Mouse (Mus musculus): ENCODE measurements around the gene Col28a1. TPM values are rescaled to one million over a fixed set of nuclear protein-coding genes. Genes with fewer than 3 reads are reported as not detected.

The Col28a1 gene
- polyA plus RNA-seq, 1 experiment = not detected

GRCm38 (mm10) chr6:8067124-8067523 lies 125.3 kb downstream of the Col28a1 start:
- TF ChIP-seq POLR2A (IDR thresholded peaks at IDR 0.05; ENCODE audit: insufficient read depth, low read depth, low read length) = no peak
- TF ChIP-seq CTCF (IDR thresholded peaks at IDR 0.05; ENCODE audit: insufficient read depth, low read depth, low read length) = no peak
- Histone ChIP-seq H3K4me1 (ENCODE audit: control insufficient read depth, insufficient read depth, low read length) (no peaks in the 10 kb centered on the region), H3K4me3 (ENCODE audit: insufficient read depth, low read depth, low read length) (no peak overlapping the region), H3K27ac (ENCODE audit: insufficient read depth, low read depth, low read length) (no peak overlapping the region)
- WGBS = 91% methylated on average over 3 of the region's 3 CpGs

GRCm38 (mm10) chr6:8066208-8066607 lies 126.2 kb downstream of the Col28a1 start:
- WGBS = 65% methylated on average over 3 of the region's 3 CpGs
- no peak overlapping the region for H3K27ac ChIP-seq (ENCODE audit: insufficient read depth, low read depth, low read length)
- TF ChIP-seq CTCF (IDR thresholded peaks at IDR 0.05; ENCODE audit: insufficient read depth, low read depth, low read length) (no peak), POLR2A (IDR thresholded peaks at IDR 0.05; ENCODE audit: insufficient read depth, low read depth, low read length) (no peak)

GRCm38 (mm10) chr6:8059199-8059598 lies 133.2 kb downstream of the Col28a1 start:
- Histone ChIP-seq H3K4me3 (ENCODE audit: insufficient read depth, low read depth, low read length) (no peak overlapping the region), H3K4me1 (ENCODE audit: control insufficient read depth, insufficient read depth, low read length) (no peaks in the 10 kb centered on the region), H3K27ac (ENCODE audit: insufficient read depth, low read depth, low read length) (no peak overlapping the region)
- 89% methylated on average over 7 of the region's 7 CpGs for WGBS
- no peak for TF ChIP-seq POLR2A (IDR thresholded peaks at IDR 0.05; ENCODE audit: insufficient read depth, low read depth, low read length)
- no peak for TF ChIP-seq CTCF (IDR thresholded peaks at IDR 0.05; ENCODE audit: insufficient read depth, low read depth, low read length)

More at GRCm38 (mm10) chr6:8066208-8066607, 126.2 kb downstream of the Col28a1 start:
- H3K4me3 ChIP-seq (ENCODE audit: insufficient read depth, low read depth, low read length) = no peak overlapping the region
- H3K4me1 ChIP-seq (ENCODE audit: control insufficient read depth, insufficient read depth, low read length) = no peaks in the 10 kb centered on the region

GRCm38 (mm10) chr6:8048216-8048615 lies 144.2 kb downstream of the Col28a1 start:
- Histone ChIP-seq H3K4me3 (ENCODE audit: insufficient read depth, low read depth, low read length) (no peak overlapping the region), H3K4me1 (ENCODE audit: control insufficient read depth, insufficient read depth, low read length) (no peaks in the 10 kb centered on the region), H3K27ac (ENCODE audit: insufficient read depth, low read depth, low read length) (no peak overlapping the region)
- TF ChIP-seq CTCF (IDR thresholded peaks at IDR 0.05; ENCODE audit: insufficient read depth, low read depth, low read length) (no peak), POLR2A (IDR thresholded peaks at IDR 0.05; ENCODE audit: insufficient read depth, low read depth, low read length) (no peak)
- 85% methylated on average over 2 of the region's 2 CpGs for WGBS

GRCm38 (mm10) chr6:8046446-8046845 lies 146.0 kb downstream of the Col28a1 start:
- H3K4me1 ChIP-seq (ENCODE audit: control insufficient read depth, insufficient read depth, low read length) = no peaks in the 10 kb centered on the region
- 86% methylated on average over 4 of the region's 4 CpGs for WGBS
- no peak overlapping the region for H3K4me3 ChIP-seq (ENCODE audit: insufficient read depth, low read depth, low read length)
- TF ChIP-seq CTCF (IDR thresholded peaks at IDR 0.05; ENCODE audit: insufficient read depth, low read depth, low read length) (no peak), POLR2A (IDR thresholded peaks at IDR 0.05; ENCODE audit: insufficient read depth, low read depth, low read length) (no peak)
- no peak overlapping the region for H3K27ac ChIP-seq (ENCODE audit: insufficient read depth, low read depth, low read length)

GRCm38 (mm10) chr6:8045825-8046224 lies 146.6 kb downstream of the Col28a1 start:
- no peak overlapping the region for H3K4me3 ChIP-seq (ENCODE audit: insufficient read depth, low read depth, low read length)
- TF ChIP-seq CTCF (IDR thresholded peaks at IDR 0.05; ENCODE audit: insufficient read depth, low read depth, low read length) (no peak), POLR2A (IDR thresholded peaks at IDR 0.05; ENCODE audit: insufficient read depth, low read depth, low read length) (no peak)
- 91% methylated on average over 1 of the region's 1 CpGs for WGBS
- H3K4me1 ChIP-seq (ENCODE audit: control insufficient read depth, insufficient read depth, low read length) = no peaks in the 10 kb centered on the region
- no peak overlapping the region for H3K27ac ChIP-seq (ENCODE audit: insufficient read depth, low read depth, low read length)

GRCm38 (mm10) chr6:8028711-8029110 lies 163.7 kb downstream of the Col28a1 start:
- 86% methylated on average over 4 of the region's 4 CpGs for WGBS
- Histone ChIP-seq H3K27ac (ENCODE audit: insufficient read depth, low read depth, low read length) (no peak overlapping the region), H3K4me1 (ENCODE audit: control insufficient read depth, insufficient read depth, low read length) (no peaks in the 10 kb centered on the region), H3K4me3 (ENCODE audit: insufficient read depth, low read depth, low read length) (no peak overlapping the region)
- TF ChIP-seq CTCF (IDR thresholded peaks at IDR 0.05; ENCODE audit: insufficient read depth, low read depth, low read length) (no peak), POLR2A (IDR thresholded peaks at IDR 0.05; ENCODE audit: insufficient read depth, low read depth, low read length) (no peak)

- Histone ChIP-seq H3K27ac (ENCODE audit: insufficient read depth, low read depth, low read length) (no peak overlapping the region), H3K4me1 (ENCODE audit: control insufficient read depth, insufficient read depth, low read length) (no peaks in the 10 kb centered on the region), H3K4me3 (ENCODE audit: insufficient read depth, low read depth, low read length) (no peak overlapping the region)
- no peak for TF ChIP-seq CTCF (IDR thresholded peaks at IDR 0.05; ENCODE audit: insufficient read depth, low read depth, low read length)
- no peak for TF ChIP-seq POLR2A (IDR thresholded peaks at IDR 0.05; ENCODE audit: insufficient read depth, low read depth, low read length)
- WGBS = 96% methylated on average over 7 of the region's 7 CpGs
Measured at GRCm38 (mm10) chr6:8025332-8026129, 166.9 kb downstream of the Col28a1 start.

- H3K27ac ChIP-seq (ENCODE audit: insufficient read depth, low read depth, low read length) = no peak overlapping the region
- H3K4me3 ChIP-seq (ENCODE audit: insufficient read depth, low read depth, low read length) = no peak overlapping the region
- TF ChIP-seq POLR2A (IDR thresholded peaks at IDR 0.05; ENCODE audit: insufficient read depth, low read depth, low read length) (no peak), CTCF (IDR thresholded peaks at IDR 0.05; ENCODE audit: insufficient read depth, low read depth, low read length) (no peak)
- H3K4me1 ChIP-seq (ENCODE audit: control insufficient read depth, insufficient read depth, low read length) = no peaks in the 10 kb centered on the region
- 84% methylated on average over 3 of the region's 3 CpGs for WGBS
Measured at GRCm38 (mm10) chr6:8023527-8023926, 168.9 kb downstream of the Col28a1 start.
